Mouse (Mus musculus) midbrain, embryonic 12.5 days (tissue): ENCODE data around the gene Hbq1b. TPM values are rescaled to one million over a fixed set of nuclear protein-coding genes. Genes with fewer than 3 reads are reported as not detected.

ENCODE experiments used
- polyA plus RNA-seq: library from polyadenylated mRNA; unstranded; fragments of >200 nt; fragmentation: Nextera tagmentation; extraction: Ambion mirVana; gene quantifications from 2 replicates; pipeline ENCODE4 v1.2.1, GENCODE M21; 2016

Hbq1b gene
- polyA plus RNA-seq, 1 experiment from 2014 or later: 3.4 TPM

Other genes starting within 250 kb of the Hbq1b start
- gene Il9r, start 86.7 kb upstream of the Hbq1b start, polyA plus RNA-seq: not detected in 2 replicates
- gene Snrnp25, start 81.5 kb upstream of the Hbq1b start, polyA plus RNA-seq: 53.3 and 66.7 TPM in 2 replicates
- gene Rhbdf1, start 64.7 kb upstream of the Hbq1b start, polyA plus RNA-seq: 19.1 and 23.5 TPM in 2 replicates
- gene Mpg, start 60.5 kb upstream of the Hbq1b start, polyA plus RNA-seq: 26.6 and 30.6 TPM in 2 replicates
- 44.7 and 47.0 TPM in 2 replicates for gene Nprl3, start 19.3 kb upstream of the Hbq1b start, polyA plus RNA-seq
- gene Hba-x, start 10.6 kb upstream of the Hbq1b start, polyA plus RNA-seq: 1,559 and 1,723 TPM in 2 replicates
- 2,872 and 3,406 TPM in 2 replicates for gene Hba-a1, start 3.5 kb upstream of the Hbq1b start, polyA plus RNA-seq
- 6,134 and 7,278 TPM in 2 replicates for gene Hba-a2, start 9.5 kb downstream of the Hbq1b start, polyA plus RNA-seq
- 0.75 and 0.92 TPM in 2 replicates for gene Hbq1a, start 13.1 kb downstream of the Hbq1b start, polyA plus RNA-seq
- 30.0 and 30.7 TPM in 2 replicates for gene Sh3pxd2b, start 60.9 kb downstream of the Hbq1b start, polyA plus RNA-seq
- 66.3 and 67.2 TPM in 2 replicates for gene Ubtd2, start 168.4 kb downstream of the Hbq1b start, polyA plus RNA-seq
- 0.51 and 0.89 TPM in 2 replicates for gene Efcab9, start 245.1 kb downstream of the Hbq1b start, polyA plus RNA-seq
- gene Stk10, start 246.3 kb downstream of the Hbq1b start, polyA plus RNA-seq: 1.8 TPM in 2 replicates